Mouse (Mus musculus) E14TG2a.4 (cell line): ENCODE measurements around the gene Cd177.
"Not testable (repeated sequence)": the region's sequence is repeated elsewhere in the genome, so short reads cannot be mapped to it uniquely, and the experiment has no call there.

Experiments
- H3K27me3 ChIP-seq: 2 replicates; pipeline ENCODE4 v1.6.1; 2014; ENCODE audit warnings: low read length, control low read depth; ENCODE audit not compliant: insufficient read depth
- H3K36me3 ChIP-seq: 2 replicates; pipeline ENCODE4 v1.6.1; 2014; ENCODE audit warnings: low read length, control low read depth; ENCODE audit not compliant: insufficient read depth
- H3K4me1 ChIP-seq: replicated peaks from 2 replicates; pipeline ENCODE4 v1.6.1; 2014; ENCODE audit warnings: low read depth, low read length, control low read depth
- H3K4me3 ChIP-seq: replicated peaks from 2 replicates; pipeline ENCODE4 v1.5.1; 2014; ENCODE audit warnings: mild to moderate bottlenecking, low read length
- H3K9me3 ChIP-seq: 2 replicates; pipeline ENCODE4 v1.6.1; 2014; ENCODE audit warnings: low read length, control low read depth
- CTCF ChIP-seq: conservative IDR thresholded peaks from 2 replicates; pipeline ENCODE4 v1.5.1; 2014; ENCODE audit warnings: low read length
- NANOG ChIP-seq: IDR thresholded peaks from 2 replicates; pipeline ENCODE4 v1.6.1; 2014; ENCODE audit warnings: borderline replicate concordance, low read length, mixed read lengths

Cd177 gene

GRCm38 (mm10) chr7:24708832-24709292 lies 51.2 kb downstream of the Cd177 start, which contains the start of gene BC049730:
Gene BC049730, plus strand, starts transcription at chr7:24709242.
- Histone ChIP-seq H3K27me3 (peaks cover 32% of the 10 kb centered on the region), H3K4me3 (no peak within 1 kb of the TSS), H3K36me3 (no peaks in the 10 kb centered on the region), H3K4me1 (no peaks in the 10 kb centered on the region), H3K9me3 (no peaks in the 10 kb centered on the region)
- TF ChIP-seq NANOG (no peak), CTCF (no peak)

- not testable (repeated sequence) for H3K27me3 ChIP-seq, H3K36me3 ChIP-seq, H3K4me1 ChIP-seq, H3K4me3 ChIP-seq
- H3K9me3 ChIP-seq = peaks cover 27% of the 10 kb centered on the region
Measured at GRCm38 (mm10) chr7:24702841-24703240, 57.3 kb downstream of the Cd177 start.

- H3K27me3 ChIP-seq = not testable (repeated sequence)
Measured at GRCm38 (mm10) chr7:24697891-24698290, 62.2 kb downstream of the Cd177 start.

More at GRCm38 (mm10) chr7:24697891-24698290, 62.2 kb downstream of the Cd177 start:
- not testable (repeated sequence) for H3K4me1 ChIP-seq, H3K4me3 ChIP-seq, H3K36me3 ChIP-seq
- H3K9me3 ChIP-seq = peaks cover 48% of the 10 kb centered on the region
